Comparison of ENCODE assay signal across 10 mouse cellular contexts in genomic region chr10:95560394-95560983, GRCm38 (mm10). TPM values are rescaled to one million over a fixed set of nuclear protein-coding genes. Genes with fewer than 3 reads are reported as not detected.
DNase-seq lines count a peak whose midpoint lies in the region; ATAC-seq and TF ChIP-seq lines count a peak whose summit lies in the region.
"Had no signal": no experiment of that assay in that cellular context is flagged by ENCODE, and none has a peak within 500 bp of the region (broad histone marks: within the 10 kb centered on the region; RNA-seq: fewer than 3 reads in every experiment).

No protein-coding gene starts in this region.

- intact Hi-C loops in gastrocnemius, adult 2 months (cut with DNase I), result loop anchor here (5.0 kb wide), 3 partner anchors 77 to 212 kb away; no protein-coding TSS in a partner anchor

- no peaks in the 10 kb centered on the region for H3K27me3 ChIP-seq in liver, adult 2 months (ENCODE audit: control insufficient read depth, insufficient read depth, low read length)
- no peaks in the 10 kb centered on the region for H3K27me3 ChIP-seq in hindbrain, embryonic 12.5 days
- H3K27me3 ChIP-seq in myocyte (ENCODE audit: control insufficient read depth, insufficient read depth, insufficient read length), result no peaks in the 10 kb centered on the region
- H3K27me3 ChIP-seq: Patski had no signal

- no peak for ATAC-seq in hindbrain, embryonic 12.5 days (ENCODE audit: low FRiP score)
- ATAC-seq: Patski had no signal

- no peak for TF ChIP-seq CTCF in gastrocnemius, adult 2 months (IDR thresholded peaks at IDR 0.05)
- TF ChIP-seq CTCF in liver, adult 2 months (IDR thresholded peaks at IDR 0.05; ENCODE audit: low read depth, low read length), result no peak

- peak overlapping the region; percentile 65 for H3K9ac ChIP-seq in liver, adult 2 months (ENCODE audit: low read depth, low read length)
- H3K9ac ChIP-seq in hindbrain, embryonic 12.5 days, result no peak overlapping the region

- peak overlapping the region; percentile 74 for H3K27ac ChIP-seq in gastrocnemius, adult 2 months
- H3K27ac ChIP-seq in liver, adult 2 months (replicated peaks; ENCODE audit: insufficient read depth, low read depth, low read length), result peak overlapping the region; percentile 72
- H3K27ac ChIP-seq in hindbrain, embryonic 12.5 days, result no peak overlapping the region

- 0 out of 2 replicates have a peak overlapping the region, but pooled peaks have one; percentile 11 for H3K4me2 ChIP-seq in hindbrain, embryonic 12.5 days (replicated peaks)
- H3K4me2 ChIP-seq in myocyte (ENCODE audit: low read depth), result peak overlapping the region; percentile 62

- 51% methylated on average over 9 of the region's 9 CpGs for WGBS in liver, adult 2 months
- 87% methylated on average over 9 of the region's 9 CpGs for WGBS in hindbrain, embryonic 12.5 days

- H3ac ChIP-seq in myocyte (ENCODE audit: control insufficient read depth, insufficient read length), result no peak overlapping the region

- 0 out of 2 replicates have a peak, but pooled peaks cover 3% of the 10 kb centered on the region for H3K36me3 ChIP-seq in liver, adult 2 months (ENCODE audit: control insufficient read depth, insufficient read depth, low read length)
- peaks cover 5% of the 10 kb centered on the region; the same call in 1 of the 2 replicates for H3K36me3 ChIP-seq in hindbrain, embryonic 12.5 days
- peaks cover 5% of the 10 kb centered on the region for H3K36me3 ChIP-seq in myocyte (ENCODE audit: control insufficient read depth, insufficient read depth)

- no peak for DNase-seq in gastrocnemius, adult 2 months
- DNase-seq in gastrocnemius, postnatal 10 days, result no peak
- no peak for DNase-seq in liver, adult 2 months (ENCODE audit: extremely low read depth, low read depth, low spot score)
- DNase-seq in liver, result no peak
- no peak for DNase-seq in T-cell, adult 2 months (ENCODE audit: low spot score)
- no peak for DNase-seq in c-Kit-positive CD71-positive TER-119-positive erythroid progenitor cells, embryonic 14.5 days (ENCODE audit: low spot score)
- DNase-seq: lung, adult 2 months had no signal

- peaks cover 65% of the 10 kb centered on the region for H3K79me2 ChIP-seq in liver, adult 2 months (ENCODE audit: control insufficient read depth, insufficient read depth, low read length)
- peaks cover 80% of the 10 kb centered on the region for H3K79me2 ChIP-seq in myocyte (ENCODE audit: control insufficient read depth, insufficient read depth)

- TF ChIP-seq POLR2A in liver, adult 2 months (IDR thresholded peaks at IDR 0.05; ENCODE audit: extremely low read depth, insufficient read depth, low read length), result no peak
- no peak for TF ChIP-seq POLR2A in myocyte (IDR thresholded peaks at IDR 0.05; ENCODE audit: insufficient read length, low read depth)

- H3K4me1 ChIP-seq in liver, adult 2 months (ENCODE audit: control insufficient read depth, insufficient read depth, low read length), result peaks cover 32% of the 10 kb centered on the region
- H3K4me1 ChIP-seq in hindbrain, embryonic 12.5 days, result peaks cover 20% of the 10 kb centered on the region

- no peaks in the 10 kb centered on the region for H3K9me3 ChIP-seq in hindbrain, embryonic 12.5 days (replicated peaks)

- H3K4me3 ChIP-seq in gastrocnemius, adult 2 months, result peak overlapping the region; percentile 98
- no peak overlapping the region for H3K4me3 ChIP-seq in liver, adult 2 months (ENCODE audit: insufficient read depth, low read depth, low read length)
- peak overlapping the region; percentile 14; the same call in 1 of the 2 replicates for H3K4me3 ChIP-seq in hindbrain, embryonic 12.5 days
- peak overlapping the region; percentile 83 for H3K4me3 ChIP-seq in myocyte

TF ChIP-seq in myocyte, 11 proteins besides CTCF, POLR2A, EP300 and RAD21:
- TF ChIP-seq E2F4 (IDR thresholded peaks at IDR 0.05; ENCODE audit: insufficient read depth), result no peak
- TF ChIP-seq REST (IDR thresholded peaks at IDR 0.05; ENCODE audit: insufficient read depth, insufficient read length), result no peak
- no peak for TF ChIP-seq TCF12 (IDR thresholded peaks at IDR 0.05; ENCODE audit: insufficient read depth, poor library complexity, severe bottlenecking)
- no peak for TF ChIP-seq USF1 (IDR thresholded peaks at IDR 0.05; ENCODE audit: low read depth)
- no peak for TF ChIP-seq TCF3 (IDR thresholded peaks at IDR 0.05; ENCODE audit: insufficient read length, low read depth)
- no peak for TF ChIP-seq MYOD1 (IDR thresholded peaks at IDR 0.05; ENCODE audit: control insufficient read depth in 1 of 3, insufficient read length in 2 of 3, low read depth in 2 of 3)
- no peak for TF ChIP-seq MYOG (IDR thresholded peaks at IDR 0.05; ENCODE audit: control insufficient read depth in 1 of 3, insufficient read depth in 1 of 3, insufficient read length in 2 of 3, low read depth in 2 of 3)
- TF ChIP-seq CEBPB (IDR thresholded peaks at IDR 0.05; ENCODE audit: insufficient read depth, poor library complexity, severe bottlenecking), result no peak
- no peak for TF ChIP-seq SRF (IDR thresholded peaks at IDR 0.05; ENCODE audit: control insufficient read depth, insufficient read length, low read depth)
- TF ChIP-seq MAX (IDR thresholded peaks at IDR 0.05; ENCODE audit: low read depth), result no peak
- no peak for TF ChIP-seq POLR2AphosphoS2 (IDR thresholded peaks at IDR 0.05; ENCODE audit: insufficient read length, low read depth)
TF ChIP-seq in myocyte: peak in this region for 0.

RNA-seq across cellular contexts. Expression of gene Nudt4, which starts 3.5 kb away (rescaled TPM):
- 100 to 1,000 TPM; 182 to 332 TPM for total RNA-seq in gastrocnemius, adult 2 months (2021)
- total RNA-seq in gastrocnemius, postnatal 10 days (2021), result 100 to 1,000 TPM; 212 to 218 TPM
- 88.2 and 91.5 TPM in 2 replicates for total RNA-seq in liver, adult 2 months (2014; rRNA removed)
- 36.7 and 37.2 TPM in 2 replicates for polyA plus RNA-seq in liver, adult 2 months (2012; rRNA removed)
- 123 and 126 TPM in 2 replicates for polyA plus RNA-seq in hindbrain, embryonic 12.5 days (2016; fragmentation: Nextera tagmentation; extraction: Ambion mirVana)
- polyA plus RNA-seq in myocyte (2012; fragmentation: generic; extraction: Trizol), result 36.8 TPM

RNA-seq across cellular contexts. Expression of gene Ube2n, which starts 45.5 kb away (rescaled TPM):
- 10 to 100 TPM; 71.3 to 75.6 TPM for total RNA-seq in gastrocnemius, adult 2 months (2021)
- total RNA-seq in gastrocnemius, postnatal 10 days (2021), result 100 to 1,000 TPM; 111 to 139 TPM
- total RNA-seq in liver, adult 2 months (2014; rRNA removed), result 29.6 and 34.1 TPM in 2 replicates
- 19.1 and 19.2 TPM in 2 replicates for polyA plus RNA-seq in liver, adult 2 months (2012; rRNA removed)
- 367 and 390 TPM in 2 replicates for polyA plus RNA-seq in hindbrain, embryonic 12.5 days (2016; fragmentation: Nextera tagmentation; extraction: Ambion mirVana)
- 157 TPM for polyA plus RNA-seq in myocyte (2012; fragmentation: generic; extraction: Trizol)

RNA-seq across cellular contexts. Expression of gene Mrpl42, which starts 58.7 kb away (rescaled TPM):
- total RNA-seq in gastrocnemius, adult 2 months (2021), result 100 to 1,000 TPM; 307 to 392 TPM
- 100 to 1,000 TPM; 222 to 273 TPM for total RNA-seq in gastrocnemius, postnatal 10 days (2021)
- total RNA-seq in liver, adult 2 months (2014; rRNA removed), result 84.1 and 98.5 TPM in 2 replicates
- 73.1 and 78.5 TPM in 2 replicates for polyA plus RNA-seq in liver, adult 2 months (2012; rRNA removed)
- polyA plus RNA-seq in hindbrain, embryonic 12.5 days (2016; fragmentation: Nextera tagmentation; extraction: Ambion mirVana), result 246 and 265 TPM in 2 replicates
- 177 TPM for polyA plus RNA-seq in myocyte (2012; fragmentation: generic; extraction: Trizol)
